Mouse (Mus musculus) midbrain, embryonic 12.5 days (tissue): ENCODE data around the gene Crabp2. TPM values are rescaled to one million over a fixed set of nuclear protein-coding genes. Genes with fewer than 3 reads are reported as not detected.

Experiments
- ATAC-seq: fragments of 200-750 bp; cut with Nextera tagmentation; 2 replicates; pipeline ENCODE4 v1.8.0; 2017; ENCODE audit warnings: low read depth, moderate TSS enrichment, moderate library complexity; ENCODE audit not compliant: low FRiP score
- H3K27ac ChIP-seq: fragments of 300-500 bp; sonication (generic); replicated peaks from 2 replicates; pipeline ENCODE4 v1.5.1; 2016; ENCODE audit warnings: mild to moderate bottlenecking
- H3K27me3 ChIP-seq: fragments of 300-500 bp; sonication (generic); 2 replicates; pipeline ENCODE4 v1.6.1; 2016; ENCODE audit warnings: mild to moderate bottlenecking
- H3K36me3 ChIP-seq: fragments of 300-500 bp; sonication (generic); 2 replicates; pipeline ENCODE4 v1.6.1; 2016
- H3K4me1 ChIP-seq: fragments of 300-500 bp; sonication (generic); 2 replicates; pipeline ENCODE4 v1.6.1; 2016
- H3K4me2 ChIP-seq: fragments of 300-500 bp; sonication (generic); replicated peaks from 2 replicates; pipeline ENCODE4 v1.6.1; 2016; ENCODE audit warnings: mild to moderate bottlenecking, moderate library complexity
- H3K4me3 ChIP-seq: fragments of 300-500 bp; sonication (generic); 2 replicates; pipeline ENCODE4 v1.5.1; 2016; ENCODE audit warnings: mild to moderate bottlenecking
- H3K9ac ChIP-seq: fragments of 300-500 bp; sonication (generic); replicated peaks from 2 replicates; pipeline ENCODE4 v1.6.1; 2016; ENCODE audit warnings: mild to moderate bottlenecking, moderate library complexity
- H3K9me3 ChIP-seq: fragments of 300-500 bp; sonication (generic); 2 replicates; pipeline ENCODE4 v1.6.1; 2016; ENCODE audit warnings: mild to moderate bottlenecking
- WGBS: fragments of 180-500 bp; shearing (Covaris S2); methylation state at CpG from one replicate; pipeline ENCODE4 v1.1.7; 2016; 5-methylcytosine and 5-hydroxymethylcytosine counted together
- polyA plus RNA-seq: library from polyadenylated mRNA; unstranded; fragments of >200 nt; fragmentation: Nextera tagmentation; extraction: Ambion mirVana; gene quantifications from 2 replicates; pipeline ENCODE4 v1.2.1, GENCODE M21; 2016

The Crabp2 gene
- polyA plus RNA-seq, 1 experiment from 2014 or later = 335 TPM

GRCm38 (mm10) chr3:87960586-87961191 lies 12.2 kb downstream of the Crabp2 start:
- under 1% methylated on average over 27 of the region's 27 CpGs for WGBS
- peaks cover 35% of the 10 kb centered on the region for H3K4me1 ChIP-seq

GRCm38 (mm10) chr3:87970184-87970938 lies 21.9 kb downstream of the Crabp2 start:
- H3K9me3 ChIP-seq = no peaks in the 10 kb centered on the region
- H3K4me2 ChIP-seq = peak overlapping the region; percentile 75
- H3K27ac ChIP-seq = peak overlapping the region; percentile 98
- H3K4me1 ChIP-seq = peaks cover 52% of the 10 kb centered on the region
- peaks cover under 1% of the 10 kb centered on the region for H3K36me3 ChIP-seq
- 0 out of 2 replicates have a peak, but pooled peaks cover 4% of the 10 kb centered on the region for H3K27me3 ChIP-seq
- H3K4me3 ChIP-seq = peak overlapping the region; percentile 86
- peak overlapping the region; percentile 96 for H3K9ac ChIP-seq
- peak; percentile 10; the same call in 1 of the 2 replicates for ATAC-seq
- WGBS = under 1% methylated on average over 21 of the region's 21 CpGs

More at GRCm38 (mm10) chr3:87960586-87961191, 12.2 kb downstream of the Crabp2 start:
- Histone ChIP-seq H3K4me3 (peak overlapping the region; percentile 39), H3K36me3 (no peaks in the 10 kb centered on the region), H3K27ac (peak overlapping the region; percentile 94), H3K27me3 (no peaks in the 10 kb centered on the region), H3K9me3 (no peaks in the 10 kb centered on the region), H3K4me2 (peak overlapping the region; percentile 54), H3K9ac (peak overlapping the region; percentile 70)
- peak; percentile 97 for ATAC-seq

GRCm38 (mm10) chr3:87970939-87971488 lies 22.5 kb downstream of the Crabp2 start, which contains the start of gene Nes:
Gene Nes (plus strand): TSS chr3:87971078.
- WGBS = under 1% methylated on average over 44 of the region's 44 CpGs
- no peaks in the 10 kb centered on the region for H3K9me3 ChIP-seq
- 0 out of 2 replicates have a peak, but pooled peaks cover 4% of the 10 kb centered on the region for H3K27me3 ChIP-seq
- peaks cover 7% of the 10 kb centered on the region for H3K36me3 ChIP-seq
- peak within 1 kb of the TSS; percentile 75 for H3K4me2 ChIP-seq
- H3K9ac ChIP-seq = peak within 1 kb of the TSS; percentile 96
- ATAC-seq = peak; percentile 42
- H3K27ac ChIP-seq = peak within 1 kb of the TSS; percentile 98
- H3K4me3 ChIP-seq = peak within 1 kb of the TSS; percentile 86
- peaks cover 56% of the 10 kb centered on the region for H3K4me1 ChIP-seq

- no peaks in the 10 kb centered on the region for H3K9me3 ChIP-seq
- peaks cover 56% of the 10 kb centered on the region for H3K4me1 ChIP-seq
- 0 out of 2 replicates have a peak, but pooled peaks cover 4% of the 10 kb centered on the region for H3K27me3 ChIP-seq
- peaks cover 14% of the 10 kb centered on the region for H3K36me3 ChIP-seq
- under 1% methylated on average over 60 of the region's 60 CpGs for WGBS
- peak overlapping the region; percentile 96 for H3K9ac ChIP-seq
- H3K27ac ChIP-seq = peak overlapping the region; percentile 98
- peak overlapping the region; percentile 75 for H3K4me2 ChIP-seq
- no peak for ATAC-seq
- H3K4me3 ChIP-seq = peak overlapping the region; percentile 86
These were observed 23.2 kb downstream of the Crabp2 start for GRCm38 (mm10) chr3:87971489-87972202.

GRCm38 (mm10) chr3:87972203-87972664 lies 23.8 kb downstream of the Crabp2 start:
- H3K27ac ChIP-seq = peak overlapping the region; percentile 98
- peak overlapping the region; percentile 86 for H3K4me3 ChIP-seq
- H3K4me2 ChIP-seq = peak overlapping the region; percentile 75
- 2% methylated on average over 8 of the region's 8 CpGs for WGBS
- H3K4me1 ChIP-seq = peaks cover 58% of the 10 kb centered on the region
- H3K27me3 ChIP-seq = 0 out of 2 replicates have a peak, but pooled peaks cover 4% of the 10 kb centered on the region
- ATAC-seq = 0 out of 2 replicates have a peak, but pooled peaks have one; percentile 10
- peak overlapping the region; percentile 96 for H3K9ac ChIP-seq
- no peaks in the 10 kb centered on the region for H3K9me3 ChIP-seq
- peaks cover 20% of the 10 kb centered on the region for H3K36me3 ChIP-seq

- H3K9ac ChIP-seq = peak overlapping the region; percentile 96
- 19% methylated on average over 5 of the region's 5 CpGs for WGBS
These were observed 24.3 kb downstream of the Crabp2 start for GRCm38 (mm10) chr3:87972776-87973175.

GRCm38 (mm10) chr3:87973593-87974380 lies 25.3 kb downstream of the Crabp2 start:
- Histone ChIP-seq H3K4me1 (peaks cover 68% of the 10 kb centered on the region), H3K27ac (peak overlapping the region; percentile 98), H3K36me3 (peaks cover 34% of the 10 kb centered on the region), H3K4me3 (peak overlapping the region; percentile 86), H3K9ac (peak overlapping the region; percentile 96), H3K9me3 (no peaks in the 10 kb centered on the region), H3K4me2 (peak overlapping the region; percentile 75), H3K27me3 (no peaks in the 10 kb centered on the region)
- peak; percentile 7; the same call in 1 of the 2 replicates for ATAC-seq
- 8% methylated on average over 14 of the region's 14 CpGs for WGBS

More at GRCm38 (mm10) chr3:87972776-87973175, 24.3 kb downstream of the Crabp2 start:
- ATAC-seq = no peak
- Histone ChIP-seq H3K4me3 (peak overlapping the region; percentile 86), H3K36me3 (peaks cover 24% of the 10 kb centered on the region), H3K4me2 (peak overlapping the region; percentile 75), H3K27ac (peak overlapping the region; percentile 98), H3K9me3 (no peaks in the 10 kb centered on the region), H3K27me3 (0 out of 2 replicates have a peak, but pooled peaks cover 4% of the 10 kb centered on the region), H3K4me1 (peaks cover 59% of the 10 kb centered on the region)

GRCm38 (mm10) chr3:87974381-87974987 lies 26.0 kb downstream of the Crabp2 start:
- Histone ChIP-seq H3K4me3 (peak overlapping the region; percentile 86), H3K9me3 (no peaks in the 10 kb centered on the region), H3K9ac (peak overlapping the region; percentile 50), H3K36me3 (peaks cover 40% of the 10 kb centered on the region), H3K27ac (peak overlapping the region; percentile 98), H3K27me3 (no peaks in the 10 kb centered on the region), H3K4me1 (peaks cover 74% of the 10 kb centered on the region), H3K4me2 (peak overlapping the region; percentile 75)
- 5% methylated on average over 12 of the region's 12 CpGs for WGBS
- ATAC-seq = peak; percentile 86

GRCm38 (mm10) chr3:87979493-87979892 lies 31.0 kb downstream of the Crabp2 start:
- Histone ChIP-seq H3K9ac (no peak overlapping the region), H3K4me3 (no peak overlapping the region), H3K9me3 (no peaks in the 10 kb centered on the region), H3K27me3 (0 out of 2 replicates have a peak, but pooled peaks cover 6% of the 10 kb centered on the region), H3K27ac (0 out of 2 replicates have a peak overlapping the region, but pooled peaks have one; percentile 39), H3K36me3 (peaks cover 40% of the 10 kb centered on the region), H3K4me1 (peaks cover 77% of the 10 kb centered on the region), H3K4me2 (no peak overlapping the region)
- ATAC-seq = no peak
- WGBS = 85% methylated on average over 5 of the region's 5 CpGs

- H3K4me1 ChIP-seq = peaks cover 75% of the 10 kb centered on the region
- H3K9me3 ChIP-seq = no peaks in the 10 kb centered on the region
- ATAC-seq = no peak
- no peak overlapping the region for H3K4me2 ChIP-seq
- H3K9ac ChIP-seq = no peak overlapping the region; the same call in 1 of the 2 replicates
- H3K36me3 ChIP-seq = peaks cover 40% of the 10 kb centered on the region
- peak overlapping the region; percentile 86; the same call in 1 of the 2 replicates for H3K27ac ChIP-seq
- 0 out of 2 replicates have a peak, but pooled peaks cover 6% of the 10 kb centered on the region for H3K27me3 ChIP-seq
- H3K4me3 ChIP-seq = no peak overlapping the region
- WGBS = 77% methylated on average over 2 of the region's 3 CpGs
These were observed 31.6 kb downstream of the Crabp2 start for GRCm38 (mm10) chr3:87980085-87980484.
